Mouse (Mus musculus) CH12.LX (cell line): Measurements from ENCODE around the gene Dusp22. TPM values are rescaled to one million over a fixed set of nuclear protein-coding genes. Genes with fewer than 3 reads are reported as not detected.

Experiments
- DNase-seq: peaks from one replicate; pipeline ENCODE4 v3.0.0-alpha.2; 2013; ENCODE audit errors: extremely low read depth
- H3K27ac ChIP-seq: 2 replicates; pipeline ENCODE4 v1.5.1; 2012; ENCODE audit warnings: low read depth, mild to moderate bottlenecking, control low read depth, moderate library complexity; ENCODE audit not compliant: insufficient read depth
- H3K27me3 ChIP-seq: replicated peaks from 2 replicates; pipeline ENCODE3; 2012; ENCODE audit warnings: inconsistent platforms
- H3K36me3 ChIP-seq, 2 experiments: replicated peaks in 1 of 2; 2 replicates each; pipeline versions ENCODE3 to v1.6.1; 2012; ENCODE audit warnings: inconsistent platforms in 1 of 2, low read length in 1 of 2, mild to moderate bottlenecking in 1 of 2, mixed read lengths in 1 of 2, moderate library complexity in 1 of 2; ENCODE audit not compliant: control insufficient read depth in 1 of 2, insufficient read depth in 1 of 2
- H3K4me1 ChIP-seq, 2 experiments: 2 replicates each; pipeline ENCODE4 v1.6.1; 2012; ENCODE audit warnings: inconsistent platforms in 1 of 2, moderate library complexity in 1 of 2; ENCODE audit not compliant: insufficient read depth in 2 of 2, control insufficient read depth in 1 of 2
- H3K4me2 ChIP-seq: 2 replicates; pipeline ENCODE4 v1.6.1; 2012; ENCODE audit warnings: low read depth, mild to moderate bottlenecking, control low read depth; ENCODE audit not compliant: poor library complexity, insufficient read depth, severe bottlenecking
- H3K4me3 ChIP-seq, 3 experiments: fragments of 150-350 bp in 1 of 3; sonication (generic) in 1 of 3; replicated peaks in 1 of 3; 2 replicates each; pipeline versions ENCODE3 to v1.5.1; 2011 to 2012; ENCODE audit warnings: low read depth in 2 of 3, low read length in 2 of 3, mild to moderate bottlenecking in 2 of 3, moderate library complexity in 2 of 3, control low read depth in 1 of 3, improper control_type of control experiment in 1 of 3, inconsistent platforms in 1 of 3, mixed read lengths in 1 of 3; ENCODE audit not compliant: poor library complexity in 1 of 3
- H3K79me2 ChIP-seq: replicated peaks from 2 replicates; pipeline ENCODE4 v1.6.1; 2012; ENCODE audit warnings: mild to moderate bottlenecking, moderate library complexity; ENCODE audit not compliant: control insufficient read depth, poor library complexity, insufficient read depth, severe bottlenecking; ENCODE audit errors: extremely low read depth
- H3K9ac ChIP-seq: 2 replicates; pipeline ENCODE4 v1.6.1; 2012; ENCODE audit warnings: low read depth, mild to moderate bottlenecking, control low read depth, moderate library complexity; ENCODE audit not compliant: insufficient read depth
- H3K9me3 ChIP-seq: replicated peaks from 2 replicates; pipeline ENCODE3; 2012; ENCODE audit warnings: low read length, inconsistent platforms, mixed read lengths
- BHLHE40 ChIP-seq: IDR thresholded peaks from 2 replicates; pipeline ENCODE4 v1.6.1; 2011; ENCODE audit warnings: mild to moderate bottlenecking, low read depth, low read length, improper control_type of control experiment
- CHD1 ChIP-seq: IDR thresholded peaks from 2 replicates; pipeline ENCODE4 v1.6.1; 2012; ENCODE audit warnings: low read depth, low read length, improper control_type of control experiment, inconsistent platforms
- CHD2 ChIP-seq: IDR thresholded peaks from 2 replicates; pipeline ENCODE4 v1.6.1; 2011; ENCODE audit warnings: low read length, improper control_type of control experiment
- CTCF ChIP-seq, 2 experiments: IDR thresholded peaks in 1 of 2; conservative IDR thresholded peaks in 1 of 2; 2 replicates each; pipeline ENCODE4 v1.5.1; 2011 to 2012; ENCODE audit warnings: low read depth in 2 of 2, low read length in 2 of 2, improper control_type of control experiment in 1 of 2, inconsistent platforms in 1 of 2, mild to moderate bottlenecking in 1 of 2, moderate library complexity in 1 of 2
- E2F4 ChIP-seq: IDR thresholded peaks from 2 replicates; pipeline ENCODE4 v1.6.1; 2011; ENCODE audit warnings: low read depth, low read length, improper control_type of control experiment; ENCODE audit not compliant: insufficient replicate concordance
- EP300 ChIP-seq: IDR thresholded peaks from 2 replicates; pipeline ENCODE4 v1.6.1; 2011; ENCODE audit warnings: low read length, improper control_type of control experiment
- ETS1 ChIP-seq: conservative IDR thresholded peaks from 2 replicates; pipeline ENCODE4 v1.6.1; 2012; ENCODE audit warnings: low read depth, mild to moderate bottlenecking, inconsistent platforms, low read length, improper control_type of control experiment, moderate library complexity
- GABPA ChIP-seq: IDR thresholded peaks from 2 replicates; pipeline ENCODE4 v1.6.1; 2012; ENCODE audit warnings: low read depth, low read length, improper control_type of control experiment, inconsistent platforms; ENCODE audit not compliant: insufficient replicate concordance
- HCFC1 ChIP-seq: IDR thresholded peaks from 2 replicates; pipeline ENCODE4 v1.6.1; 2012; ENCODE audit warnings: low read depth, mild to moderate bottlenecking, inconsistent platforms, low read length, improper control_type of control experiment
- JUN ChIP-seq: IDR thresholded peaks from 2 replicates; pipeline ENCODE4 v1.6.1; 2011; ENCODE audit warnings: low read depth, mild to moderate bottlenecking, low read length, improper control_type of control experiment, moderate library complexity; ENCODE audit not compliant: insufficient read depth
- JUND ChIP-seq: conservative IDR thresholded peaks from 2 replicates; pipeline ENCODE4 v1.6.1; 2011; ENCODE audit warnings: low read depth, low read length, improper control_type of control experiment
- MAX ChIP-seq: IDR thresholded peaks from 2 replicates; pipeline ENCODE4 v1.6.1; 2011; ENCODE audit warnings: low read length, improper control_type of control experiment
- MAZ ChIP-seq: IDR thresholded peaks from 2 replicates; pipeline ENCODE4 v1.6.1; 2012; ENCODE audit warnings: low read depth, mild to moderate bottlenecking, inconsistent platforms, low read length, improper control_type of control experiment, moderate library complexity
- MEF2A ChIP-seq: IDR thresholded peaks from 2 replicates; pipeline ENCODE4 v1.6.1; 2014; ENCODE audit warnings: low read depth, mild to moderate bottlenecking, inconsistent platforms, low read length, improper control_type of control experiment, borderline replicate concordance
- MXI1 ChIP-seq: IDR thresholded peaks from 2 replicates; pipeline ENCODE4 v1.6.1; 2011; ENCODE audit warnings: mild to moderate bottlenecking, low read depth, low read length, improper control_type of control experiment
- MYC ChIP-seq: IDR thresholded peaks from 2 replicates; pipeline ENCODE4 v1.6.1; 2011; ENCODE audit warnings: low read depth, mild to moderate bottlenecking, improper control_type of control experiment, low read length
- NRF1 ChIP-seq: IDR thresholded peaks from 2 replicates; pipeline ENCODE4 v1.6.1; 2014; ENCODE audit warnings: low read depth, mild to moderate bottlenecking, inconsistent platforms, low read length, improper control_type of control experiment, moderate library complexity
- POLR2AphosphoS2 ChIP-seq: IDR thresholded peaks from 2 replicates; pipeline ENCODE4 v1.6.1; 2011; ENCODE audit warnings: low read depth, low read length, improper control_type of control experiment
- RCOR1 ChIP-seq: conservative IDR thresholded peaks from 2 replicates; pipeline ENCODE4 v1.6.1; 2012; ENCODE audit warnings: low read depth, mild to moderate bottlenecking, inconsistent platforms, low read length, improper control_type of control experiment
- SIN3A ChIP-seq: IDR thresholded peaks from 2 replicates; pipeline ENCODE4 v1.6.1; 2012; ENCODE audit warnings: low read length, improper control_type of control experiment, inconsistent platforms
- SMC3 ChIP-seq: IDR thresholded peaks from 2 replicates; pipeline ENCODE4 v1.6.1; 2011; ENCODE audit warnings: low read depth, low read length, improper control_type of control experiment
- TCF12 ChIP-seq: IDR thresholded peaks from 2 replicates; pipeline ENCODE4 v1.6.1; 2014; ENCODE audit warnings: low read depth, mild to moderate bottlenecking, inconsistent platforms, low read length, improper control_type of control experiment
- USF2 ChIP-seq: conservative IDR thresholded peaks from 2 replicates; pipeline ENCODE4 v1.6.1; 2011; ENCODE audit warnings: low read depth, low read length, improper control_type of control experiment
- ZMIZ1 ChIP-seq: IDR thresholded peaks from 2 replicates; pipeline ENCODE4 v1.6.1; 2012; ENCODE audit warnings: low read depth, mild to moderate bottlenecking, inconsistent platforms, low read length, improper control_type of control experiment
- ZNF384 ChIP-seq: IDR thresholded peaks from 2 replicates; pipeline ENCODE4 v1.6.1; 2012; ENCODE audit warnings: low read depth, low read length, improper control_type of control experiment, inconsistent platforms
- dilution Hi-C: fragments of 300-500 bp; cut with MboI; formaldehyde crosslinking; loops from 2 replicates; pipeline ENCODE4 v1.14.3; 2020; ENCODE audit warnings: low sequenced_read_pairs; ENCODE audit not compliant: extremely low pct_unique_long_range_greater_than_20kb, extremely low pct_ligation_motif_present
- in situ Hi-C: fragments of 300-500 bp; cut with MboI; formaldehyde crosslinking; loops from 3 replicates; pipeline ENCODE4 v1.14.3; 2019; ENCODE audit warnings: low sequenced_read_pairs, low pct_ligation_motif_present, low pct_unique_long_range_greater_than_20kb, mixed read lengths
- polyA plus RNA-seq: library from polyadenylated mRNA; unstranded; fragments of >175 nt; gene quantifications from 2 replicates; pipeline ENCODE4 v1.2.1, GENCODE M21; 2012; ENCODE audit warnings: low read depth; ENCODE audit not compliant: insufficient read length
- total RNA-seq, 2 experiments: library from RNA; depleted of rRNA; stranded (reverse); fragments of 300-350 nt in 1 of 2; fragments of >200 nt in 1 of 2; gene quantifications; 2 replicates each; pipeline ENCODE4 v1.2.3; 2012 to 2014

Gene Dusp22
- total and polyA plus RNA-seq, 3 experiments = 18.0 to 28.7 (median 22.5) TPM

GRCm38 (mm10) chr13:30636453-30636852 is 23.3 kb upstream of the Dusp22 start:
- TF ChIP-seq CHD2 (no peak), EP300 (no peak), MEF2A (no peak), E2F4 (no peak), MYC (peak; percentile 82; the same call in 1 of the 2 replicates), CTCF (conservative IDR thresholded peaks at IDR 0.05 in 1 of 2, IDR thresholded peaks at IDR 0.05 in 1 of 2; ENCODE audit: low read depth in 2 of 2, low read length in 2 of 2) (no peak), USF2 (no peak), ZNF384 (no peak), SIN3A (no peak), ZMIZ1 (no peak), SMC3 (no peak), JUN (no peak), TCF12 (no peak), ETS1 (no peak), JUND (no peak), NRF1 (no peak), MAZ (no peak), MXI1 (no peak; the same call in 1 of the 2 replicates), GABPA (no peak), HCFC1 (no peak), CHD1 (no peak), BHLHE40 (0 out of 2 replicates have a peak, but pooled peaks have one; percentile 13), MAX (peak; percentile 79), RCOR1 (no peak), POLR2AphosphoS2 (no peak)
- DNase-seq = no peak

More at GRCm38 (mm10) chr13:30636453-30636852, 23.3 kb upstream of the Dusp22 start:
- Histone ChIP-seq H3K79me2 (peaks cover 2% of the 10 kb centered on the region), H3K27me3 (no peaks in the 10 kb centered on the region), H3K4me2 (no peak overlapping the region), H3K9me3 (peaks cover 2% of the 10 kb centered on the region), H3K9ac (no peak overlapping the region), H3K27ac (no peak overlapping the region), H3K4me1 (peaks cover 8 to 69% of the 10 kb centered on the region in 2 experiments), H3K4me3 (no peak overlapping the region), H3K36me3 (no peaks in the 10 kb centered on the region)
- in situ Hi-C loops (no loop called here), dilution Hi-C loops (no loop called here)
